Mouse (Mus musculus) heart, postnatal 10 days (tissue): ENCODE results near the gene Tmc6. TPM values are rescaled to one million over a fixed set of nuclear protein-coding genes. Genes with fewer than 3 reads are reported as not detected.

ENCODE experiments used
- DNase-seq, 2 experiments: peaks; one replicate each; pipeline ENCODE4 v3.0.0; 2021
- intact Hi-C: fragments of 180-260 bp; cut with DNase I; formaldehyde crosslinking; loops from one replicate; pipeline ENCODE4 v1.15.1; 2025
- total RNA-seq, 2 experiments: library from RNA; stranded (reverse); gene quantifications; 2 replicates each; pipeline ENCODE4 v1.2.3; 2021

Tmc6 gene
- total RNA-seq, 2 experiments from 2014 or later = 29.4 to 33.7 TPM

GRCm38 (mm10) chr11:117762246-117762645 is 19.8 kb downstream of the Tmc6 start:
- DNase-seq = peak in 1 of 2 experiments; percentile 42

GRCm38 (mm10) chr11:117761801-117762200 is 20.2 kb downstream of the Tmc6 start:
- DNase-seq = no peak
- intact Hi-C loops = no loop called here

More at GRCm38 (mm10) chr11:117762246-117762645, 19.8 kb downstream of the Tmc6 start:
- intact Hi-C loops = no loop called here

- intact Hi-C loops = no loop called here
- no peak for DNase-seq
These were observed 21.5 kb downstream of the Tmc6 start for GRCm38 (mm10) chr11:117760374-117761119.

GRCm38 (mm10) chr11:117759267-117759666 is 22.7 kb downstream of the Tmc6 start:
- no peak for DNase-seq
- intact Hi-C loops = no loop called here

- intact Hi-C loops = no loop called here
These were observed 26.1 kb downstream of the Tmc6 start for GRCm38 (mm10) chr11:117755891-117756290.

GRCm38 (mm10) chr11:117751544-117751943 is 30.5 kb downstream of the Tmc6 start:
- intact Hi-C loops = no loop called here

More at GRCm38 (mm10) chr11:117755891-117756290, 26.1 kb downstream of the Tmc6 start:
- DNase-seq = no peak

GRCm38 (mm10) chr11:117749414-117749813 is 32.6 kb downstream of the Tmc6 start:
- intact Hi-C loops = no loop called here
- no peak for DNase-seq

More at GRCm38 (mm10) chr11:117751544-117751943, 30.5 kb downstream of the Tmc6 start:
- DNase-seq = no peak

GRCm38 (mm10) chr11:117748628-117749027 is 33.4 kb downstream of the Tmc6 start:
- intact Hi-C loops = no loop called here
- no peak for DNase-seq

GRCm38 (mm10) chr11:117743454-117744030 is 38.5 kb downstream of the Tmc6 start:
- no peak for DNase-seq
- intact Hi-C loops = no loop called here

GRCm38 (mm10) chr11:117742715-117743114 is 39.3 kb downstream of the Tmc6 start:
- intact Hi-C loops = no loop called here
- no peak for DNase-seq

- intact Hi-C loops = no loop called here
- DNase-seq = no peak
These were observed 39.8 kb downstream of the Tmc6 start for GRCm38 (mm10) chr11:117742243-117742642.

GRCm38 (mm10) chr11:117741128-117741527 is 40.9 kb downstream of the Tmc6 start:
- no peak for DNase-seq
- intact Hi-C loops = no loop called here

GRCm38 (mm10) chr11:117738123-117738522 is 43.9 kb downstream of the Tmc6 start:
- intact Hi-C loops = no loop called here
- no peak for DNase-seq

- intact Hi-C loops = no loop called here
- DNase-seq = no peak
These were observed 45.8 kb downstream of the Tmc6 start for GRCm38 (mm10) chr11:117736037-117736689.

GRCm38 (mm10) chr11:117731470-117731869 is 50.5 kb downstream of the Tmc6 start:
- intact Hi-C loops = no loop called here

GRCm38 (mm10) chr11:117730490-117730838 is 51.5 kb downstream of the Tmc6 start:
- intact Hi-C loops = no loop called here
- DNase-seq = peak; percentile 34 to 38

More at GRCm38 (mm10) chr11:117731470-117731869, 50.5 kb downstream of the Tmc6 start:
- DNase-seq = no peak

GRCm38 (mm10) chr11:117729798-117730489 is 52.1 kb downstream of the Tmc6 start:
- intact Hi-C loops = no loop called here
- DNase-seq = no peak

- DNase-seq = peak; percentile 20 to 30
- intact Hi-C loops = no loop called here
These were observed 52.7 kb downstream of the Tmc6 start for GRCm38 (mm10) chr11:117729341-117729740.

GRCm38 (mm10) chr11:117728841-117729240 is 53.2 kb downstream of the Tmc6 start:
- intact Hi-C loops = no loop called here
- peak; percentile 67 to 75 for DNase-seq

GRCm38 (mm10) chr11:117728245-117728644 is 53.8 kb downstream of the Tmc6 start:
- no peak for DNase-seq
- intact Hi-C loops = no loop called here

- DNase-seq = no peak
These were observed 55.0 kb downstream of the Tmc6 start for GRCm38 (mm10) chr11:117727031-117727430.

More at GRCm38 (mm10) chr11:117727031-117727430, 55.0 kb downstream of the Tmc6 start:
- intact Hi-C loops = no loop called here
